Mouse (Mus musculus): Measurements from ENCODE around the gene Stat2. TPM values are rescaled to one million over a fixed set of nuclear protein-coding genes. Genes with fewer than 3 reads are reported as not detected.

The Stat2 gene
- 15.1 and 15.4 TPM in 2 replicates for polyA plus RNA-seq (2015; fragmentation: Nextera tagmentation; extraction: Ambion mirVana)

GRCm38 (mm10) chr10:128270287-128270841 lies at the start of gene Stat2:
Stat2 (plus strand) TSS chr10:128270559.
- peak; percentile 99 for ATAC-seq
- Histone ChIP-seq H3K4me1 (replicated peaks) (peaks cover 3% of the 10 kb centered on the region; the same call in 1 of the 2 replicates), H3K36me3 (no peaks in the 10 kb centered on the region), H3K4me2 (replicated peaks) (peak within 1 kb of the TSS; percentile 68), H3K27me3 (replicated peaks) (no peaks in the 10 kb centered on the region), H3K4me3 (replicated peaks) (peak within 1 kb of the TSS; percentile 60), H3K9me3 (no peaks in the 10 kb centered on the region), H3K27ac (peak within 1 kb of the TSS; percentile 64), H3K9ac (peak within 1 kb of the TSS; percentile 65)
- WGBS, result under 1% methylated on average over 43 of the region's 43 CpGs

- Histone ChIP-seq H3K4me1 (replicated peaks) (0 out of 2 replicates have a peak, but pooled peaks cover 3% of the 10 kb centered on the region), H3K27me3 (replicated peaks) (no peaks in the 10 kb centered on the region), H3K9me3 (no peaks in the 10 kb centered on the region), H3K27ac (no peak overlapping the region), H3K4me3 (replicated peaks) (no peak overlapping the region), H3K36me3 (no peaks in the 10 kb centered on the region), H3K9ac (no peak overlapping the region), H3K4me2 (replicated peaks) (no peak overlapping the region)
- WGBS, result 59% methylated on average over 16 of the region's 16 CpGs
- no peak for ATAC-seq
These were observed 48.6 kb upstream of the Stat2 start for GRCm38 (mm10) chr10:128221533-128222286.

- Histone ChIP-seq H3K27me3 (replicated peaks) (no peaks in the 10 kb centered on the region), H3K27ac (no peak overlapping the region), H3K36me3 (no peaks in the 10 kb centered on the region), H3K4me2 (replicated peaks) (no peak overlapping the region), H3K4me3 (replicated peaks) (no peak overlapping the region), H3K4me1 (replicated peaks) (0 out of 2 replicates have a peak, but pooled peaks cover 3% of the 10 kb centered on the region), H3K9ac (no peak overlapping the region), H3K9me3 (no peaks in the 10 kb centered on the region)
- no peak for ATAC-seq
- 50% methylated on average over 5 of the region's 5 CpGs for WGBS
These were observed 45.3 kb upstream of the Stat2 start for GRCm38 (mm10) chr10:128225064-128225463.

GRCm38 (mm10) chr10:128225538-128225937 lies 44.8 kb upstream of the Stat2 start, which contains the start of gene Mip:
Mip (plus strand) TSS chr10:128225838.
- H3K36me3 ChIP-seq, result no peaks in the 10 kb centered on the region
- H3K9ac ChIP-seq, result no peak within 1 kb of the TSS; the same call in 1 of the 2 replicates
- H3K4me1 ChIP-seq (replicated peaks), result 0 out of 2 replicates have a peak, but pooled peaks cover 3% of the 10 kb centered on the region
- H3K4me2 ChIP-seq (replicated peaks), result no peak within 1 kb of the TSS
- H3K9me3 ChIP-seq, result no peaks in the 10 kb centered on the region
- no peaks in the 10 kb centered on the region for H3K27me3 ChIP-seq (replicated peaks)
- no peak within 1 kb of the TSS for H3K27ac ChIP-seq
- WGBS, result 53% methylated on average over 4 of the region's 4 CpGs
- ATAC-seq, result no peak
- H3K4me3 ChIP-seq (replicated peaks), result no peak within 1 kb of the TSS

- no peak overlapping the region for H3K4me3 ChIP-seq (replicated peaks)
- H3K4me1 ChIP-seq (replicated peaks), result peaks cover 8% of the 10 kb centered on the region; the same call in 1 of the 2 replicates
- WGBS, result 79% methylated on average over 9 of the region's 9 CpGs
- H3K9me3 ChIP-seq, result no peaks in the 10 kb centered on the region
- no peaks in the 10 kb centered on the region for H3K27me3 ChIP-seq (replicated peaks)
- ATAC-seq, result no peak
- H3K9ac ChIP-seq, result no peak overlapping the region
- H3K27ac ChIP-seq, result no peak overlapping the region
- no peak overlapping the region for H3K4me2 ChIP-seq (replicated peaks)
- H3K36me3 ChIP-seq, result no peaks in the 10 kb centered on the region
These were observed 42.8 kb upstream of the Stat2 start for GRCm38 (mm10) chr10:128227592-128227991.

GRCm38 (mm10) chr10:128228009-128228408 lies 42.4 kb upstream of the Stat2 start:
- Histone ChIP-seq H3K27ac (no peak overlapping the region), H3K36me3 (no peaks in the 10 kb centered on the region), H3K4me2 (replicated peaks) (no peak overlapping the region), H3K4me1 (replicated peaks) (peaks cover 8% of the 10 kb centered on the region; the same call in 1 of the 2 replicates), H3K9ac (no peak overlapping the region), H3K4me3 (replicated peaks) (no peak overlapping the region), H3K9me3 (no peaks in the 10 kb centered on the region), H3K27me3 (replicated peaks) (no peaks in the 10 kb centered on the region)
- WGBS, result 90% methylated on average over 8 of the region's 8 CpGs
- no peak for ATAC-seq

GRCm38 (mm10) chr10:128230582-128230981 lies 39.8 kb upstream of the Stat2 start:
- H3K27ac ChIP-seq, result no peak overlapping the region
- ATAC-seq, result no peak
- no peak overlapping the region for H3K9ac ChIP-seq
- H3K4me3 ChIP-seq (replicated peaks), result no peak overlapping the region
- H3K4me1 ChIP-seq (replicated peaks), result peaks cover 8% of the 10 kb centered on the region; the same call in 1 of the 2 replicates
- no peaks in the 10 kb centered on the region for H3K9me3 ChIP-seq
- H3K36me3 ChIP-seq, result 0 out of 2 replicates have a peak, but pooled peaks cover 3% of the 10 kb centered on the region
- H3K4me2 ChIP-seq (replicated peaks), result no peak overlapping the region
- WGBS, result 71% methylated on average over 12 of the region's 12 CpGs
- H3K27me3 ChIP-seq (replicated peaks), result no peaks in the 10 kb centered on the region

- Histone ChIP-seq H3K9ac (peak overlapping the region; percentile 65; the same call in 1 of the 2 replicates), H3K27me3 (replicated peaks) (no peaks in the 10 kb centered on the region), H3K27ac (peak overlapping the region; percentile 90), H3K9me3 (no peaks in the 10 kb centered on the region), H3K4me3 (replicated peaks) (peak overlapping the region; percentile 81), H3K4me2 (replicated peaks) (peak overlapping the region; percentile 62), H3K4me1 (replicated peaks) (peaks cover 5% of the 10 kb centered on the region; the same call in 1 of the 2 replicates), H3K36me3 (0 out of 2 replicates have a peak, but pooled peaks cover 4% of the 10 kb centered on the region)
- WGBS, result 5% methylated on average over 5 of the region's 5 CpGs
- no peak for ATAC-seq
These were observed 39.2 kb upstream of the Stat2 start for GRCm38 (mm10) chr10:128231146-128231545.

- Histone ChIP-seq H3K4me2 (replicated peaks) (peak within 1 kb of the TSS; percentile 62), H3K36me3 (0 out of 2 replicates have a peak, but pooled peaks cover 4% of the 10 kb centered on the region), H3K4me1 (replicated peaks) (peaks cover 5% of the 10 kb centered on the region; the same call in 1 of the 2 replicates), H3K27me3 (replicated peaks) (no peaks in the 10 kb centered on the region), H3K9ac (peak within 1 kb of the TSS; percentile 65), H3K9me3 (no peaks in the 10 kb centered on the region), H3K27ac (peak within 1 kb of the TSS; percentile 90), H3K4me3 (replicated peaks) (peak within 1 kb of the TSS; percentile 81)
- peak; percentile 97 for ATAC-seq
- under 1% methylated on average over 58 of the region's 58 CpGs for WGBS
These were observed 38.5 kb upstream of the Stat2 start, which contains the start of gene Timeless for GRCm38 (mm10) chr10:128231697-128232419. Timeless (plus strand) TSS chr10:128232065.

- ATAC-seq, result peak; percentile 69
- no peaks in the 10 kb centered on the region for H3K27me3 ChIP-seq (replicated peaks)
- H3K36me3 ChIP-seq, result 0 out of 2 replicates have a peak, but pooled peaks cover 4% of the 10 kb centered on the region
- H3K4me3 ChIP-seq (replicated peaks), result peak overlapping the region; percentile 81
- H3K27ac ChIP-seq, result peak overlapping the region; percentile 90
- H3K4me1 ChIP-seq (replicated peaks), result peaks cover 5% of the 10 kb centered on the region; the same call in 1 of the 2 replicates
- H3K9me3 ChIP-seq, result no peaks in the 10 kb centered on the region
- peak overlapping the region; percentile 62 for H3K4me2 ChIP-seq (replicated peaks)
- peak overlapping the region; percentile 65 for H3K9ac ChIP-seq
- WGBS, result under 1% methylated on average over 14 of the region's 14 CpGs
These were observed 37.9 kb upstream of the Stat2 start for GRCm38 (mm10) chr10:128232420-128232985.

- no peak overlapping the region for H3K9ac ChIP-seq
- no peak for ATAC-seq
- H3K36me3 ChIP-seq, result peaks cover 11% of the 10 kb centered on the region
These were observed 34.0 kb upstream of the Stat2 start for GRCm38 (mm10) chr10:128236321-128236720.

More at GRCm38 (mm10) chr10:128236321-128236720, 34.0 kb upstream of the Stat2 start:
- Histone ChIP-seq H3K4me3 (replicated peaks) (no peak overlapping the region), H3K27me3 (replicated peaks) (no peaks in the 10 kb centered on the region), H3K27ac (no peak overlapping the region), H3K9me3 (no peaks in the 10 kb centered on the region), H3K4me2 (replicated peaks) (no peak overlapping the region), H3K4me1 (replicated peaks) (no peaks in the 10 kb centered on the region)
- 72% methylated on average over 4 of the region's 4 CpGs for WGBS

Data from intestine, embryonic 15.5 days (tissue).